Comparison of ENCODE assay signal across 10 mouse cellular contexts in the genomic region with DNA sequence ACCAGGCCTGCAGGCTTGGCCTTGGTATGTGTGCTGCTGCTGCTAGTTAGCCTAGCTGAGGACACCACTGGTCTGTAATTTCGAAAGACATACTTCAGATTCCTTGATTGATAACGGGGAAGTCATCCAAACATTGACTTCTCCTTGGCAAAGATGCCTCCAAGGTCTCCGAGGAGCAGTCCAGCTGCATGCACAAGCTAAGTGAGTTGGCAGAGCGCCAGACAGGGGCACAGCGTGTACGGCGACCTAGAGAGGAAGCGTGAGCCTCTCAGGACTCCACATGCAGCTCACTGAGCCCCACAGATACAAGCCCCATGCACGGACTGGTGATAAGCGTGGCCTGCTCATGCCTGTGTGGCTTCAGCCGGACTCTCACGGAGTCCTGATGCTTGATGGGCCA. TPM values are rescaled to one million over a fixed set of nuclear protein-coding genes. Genes with fewer than 3 reads are reported as not detected.
DNase-seq lines count a peak whose midpoint lies in the region; ATAC-seq and TF ChIP-seq lines count a peak whose summit lies in the region.
"Had no signal": no experiment of that assay in that cellular context is flagged by ENCODE, and none has a peak within 500 bp of the region (broad histone marks: within the 10 kb centered on the region; RNA-seq: fewer than 3 reads in every experiment).

No protein-coding gene starts in this region.

- H3K36me3 ChIP-seq in heart, embryonic 12.5 days, result peaks cover 14% of the 10 kb centered on the region
- peaks cover 31% of the 10 kb centered on the region for H3K36me3 ChIP-seq in limb, embryonic 14.5 days (ENCODE audit: control insufficient read depth, insufficient read depth, low read length)

- H3K4me3 ChIP-seq in heart, embryonic 12.5 days, result no peak overlapping the region
- no peak overlapping the region for H3K4me3 ChIP-seq in limb, embryonic 14.5 days (replicated peaks; ENCODE audit: low read length)
- H3K4me3 ChIP-seq: megakaryocyte, embryonic 14.5 days had no signal

- peaks cover 11% of the 10 kb centered on the region for H3K4me1 ChIP-seq in heart, embryonic 12.5 days (replicated peaks)
- no peaks in the 10 kb centered on the region for H3K4me1 ChIP-seq in limb, embryonic 14.5 days (ENCODE audit: control insufficient read depth, insufficient read depth, low read length)

- no peak for DNase-seq in heart, postnatal 25 days (ENCODE audit: low spot score)
- DNase-seq in right cerebral cortex, postnatal 4 days, result peak; percentile 29
- DNase-seq in right cerebral cortex, postnatal 25 days, result no peak
- DNase-seq in limb, embryonic 14.5 days (ENCODE audit: low spot score), result peak; percentile 19
- DNase-seq in urinary bladder, postnatal 25 days (ENCODE audit: low spot score), result peak; percentile 65
- no peak for DNase-seq in spleen, adult 18-20 months

- WGBS in heart, embryonic 12.5 days, result 25% methylated on average over 12 of the region's 12 CpGs
- 53% methylated on average over 12 of the region's 12 CpGs for WGBS in limb, embryonic 14.5 days

- H3K9me3 ChIP-seq in heart, embryonic 12.5 days (replicated peaks), result no peaks in the 10 kb centered on the region
- no peaks in the 10 kb centered on the region for H3K9me3 ChIP-seq in limb, embryonic 14.5 days (ENCODE audit: control insufficient read depth, low read length)
- H3K9me3 ChIP-seq: megakaryocyte, embryonic 14.5 days had no signal

- no peak overlapping the region for H3K4me2 ChIP-seq in heart, embryonic 12.5 days
- H3K4me2 ChIP-seq in limb, embryonic 14.5 days (replicated peaks; ENCODE audit: low read depth, low read length, severe bottlenecking), result no peak overlapping the region

- intact Hi-C loops in heart, postnatal 25 days (cut with DNase I), result no loop called here

- TF ChIP-seq POLR2A in limb, embryonic 14.5 days (IDR thresholded peaks at IDR 0.05; ENCODE audit: borderline replicate concordance, extremely low read depth, insufficient read depth, insufficient read length), result no peak

- H3K27ac ChIP-seq in heart, embryonic 12.5 days (ENCODE audit: poor library complexity, severe bottlenecking), result no peak overlapping the region
- H3K27ac ChIP-seq in limb, embryonic 14.5 days (replicated peaks; ENCODE audit: low read depth, low read length), result no peak overlapping the region

- H3K9ac ChIP-seq in heart, embryonic 12.5 days, result no peak overlapping the region
- H3K9ac ChIP-seq in limb, embryonic 14.5 days (ENCODE audit: low read depth, low read length, severe bottlenecking), result no peak overlapping the region

- ATAC-seq in heart, embryonic 12.5 days (ENCODE audit: insufficient number of reproducible peaks, low FRiP score), result peak; percentile 51; the same call in 1 of the 2 replicates
- ATAC-seq in limb, embryonic 14.5 days (ENCODE audit: low FRiP score, low read depth), result no peak
- no peak for ATAC-seq in erythroid progenitor cell, adult 5-6 weeks (replicated peaks; ENCODE audit: low FRiP score, poor library complexity, severe bottlenecking)

- peaks cover 3% of the 10 kb centered on the region; the same call in 1 of the 2 replicates for H3K27me3 ChIP-seq in heart, embryonic 12.5 days (replicated peaks)
- H3K27me3 ChIP-seq in limb, embryonic 14.5 days (ENCODE audit: control insufficient read depth, insufficient read depth, low read length), result no peaks in the 10 kb centered on the region

RNA-seq across cellular contexts. Expression of gene Cabp7, which starts 17.0 kb away (rescaled TPM):
- polyA plus RNA-seq in heart, embryonic 12.5 days (2016; fragmentation: Nextera tagmentation; extraction: Ambion mirVana), result 0.15 and 0.18 TPM in 2 replicates
- total RNA-seq in heart, postnatal 25 days (2021), result not detected
- 0.10 and 0.14 TPM in 2 replicates for polyA plus RNA-seq in limb, embryonic 14.5 days (2012; rRNA removed)
- polyA plus RNA-seq in limb, embryonic 14.5 days (2014; fragmentation: Nextera tagmentation; extraction: Ambion mirVana), result 0.12 and 0.17 TPM in 2 replicates
- total RNA-seq in erythroid progenitor cell, adult 5-6 weeks (2015; ENCODE audit: low replicate concordance), result not detected in 2 replicates
- total RNA-seq in erythroid progenitor cell, adult 5-6 weeks (2017; ENCODE audit: low replicate concordance), result not detected in 2 replicates
- total RNA-seq: hematopoietic stem cell, adult 5-6 weeks had no signal

RNA-seq across cellular contexts. Expression of gene Zmat5, which starts 25.1 kb away (rescaled TPM):
- polyA plus RNA-seq in heart, embryonic 12.5 days (2016; fragmentation: Nextera tagmentation; extraction: Ambion mirVana), result 48.1 and 53.6 TPM in 2 replicates
- total RNA-seq in heart, postnatal 25 days (2021), result 10 to 100 TPM; 25.7 to 26.3 TPM
- 42.1 TPM in 2 replicates for polyA plus RNA-seq in limb, embryonic 14.5 days (2012; rRNA removed)
- polyA plus RNA-seq in limb, embryonic 14.5 days (2014; fragmentation: Nextera tagmentation; extraction: Ambion mirVana), result 56.4 and 61.3 TPM in 2 replicates
- 5.4 and 13.0 TPM in 2 replicates for total RNA-seq in erythroid progenitor cell, adult 5-6 weeks (2015; ENCODE audit: low replicate concordance)
- total RNA-seq in erythroid progenitor cell, adult 5-6 weeks (2017; ENCODE audit: low replicate concordance), result 6.3 TPM in 1 of 2 replicates, not detected in the other

RNA-seq across cellular contexts. Expression of gene Uqcr10, which starts 25.5 kb away (rescaled TPM):
- 1,618 and 1,621 TPM in 2 replicates for polyA plus RNA-seq in heart, embryonic 12.5 days (2016; fragmentation: Nextera tagmentation; extraction: Ambion mirVana)
- total RNA-seq in heart, postnatal 25 days (2021), result 1,000 to 10,000 TPM; 1,536 to 1,541 TPM
- 607 and 868 TPM in 2 replicates for polyA plus RNA-seq in limb, embryonic 14.5 days (2012; rRNA removed)
- polyA plus RNA-seq in limb, embryonic 14.5 days (2014; fragmentation: Nextera tagmentation; extraction: Ambion mirVana), result 681 and 756 TPM in 2 replicates
- total RNA-seq in erythroid progenitor cell, adult 5-6 weeks (2015; ENCODE audit: low replicate concordance), result 40.7 and 133 TPM in 2 replicates
- 19.2 and 25.0 TPM in 2 replicates for total RNA-seq in erythroid progenitor cell, adult 5-6 weeks (2017; ENCODE audit: low replicate concordance)

Comparison
In these comparisons a context has a peak if more than half of its experiments do, and no peak if none do; other contexts are left out.
1. DNase-seq: peak in right cerebral cortex, postnatal 4 days (single experiment), limb, embryonic 14.5 days (single experiment) and urinary bladder, postnatal 25 days (single experiment); none in heart, postnatal 25 days (single experiment), right cerebral cortex, postnatal 25 days (single experiment) and spleen, adult 18-20 months (0 of 2).
2. RNA of gene Uqcr10, which starts 25.5 kb away (total RNA-seq): 1,536 to 1,541 TPM in heart, postnatal 25 days; 19.2 to 133 TPM in erythroid progenitor cell, adult 5-6 weeks; every median in the first group is over 10 times any median in the second.